Mouse (Mus musculus): Measurements from ENCODE around the gene Pim3.

DNA sequence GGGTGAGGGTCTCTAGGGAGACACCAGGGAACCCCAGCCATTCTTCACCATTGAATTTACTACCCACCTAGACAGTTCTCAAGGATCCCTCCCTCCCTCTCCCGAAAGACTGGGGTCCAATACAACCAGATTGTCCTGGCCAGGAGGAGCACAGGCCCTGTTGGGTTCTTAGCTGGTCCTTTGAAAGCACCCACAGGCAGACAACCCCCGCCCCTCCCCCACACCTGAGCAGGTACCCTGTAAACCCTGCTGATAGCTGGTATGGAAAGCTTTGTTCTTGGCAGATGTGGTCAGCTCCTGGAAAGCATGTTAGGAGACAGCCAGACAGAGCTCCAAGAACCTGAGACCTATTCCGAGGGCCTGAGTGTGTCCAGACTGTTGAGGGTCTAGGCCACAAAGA is 1.2 kb upstream of the Pim3 start:
- TF ChIP-seq CTCF (IDR thresholded peaks at IDR 0.05; ENCODE audit: low read depth), result no peak
- TF ChIP-seq EP300 (IDR thresholded peaks at IDR 0.05; ENCODE audit: low read depth), result no peak
